Mouse (Mus musculus) bone marrow macrophage, adult 2 months (primary cell): ENCODE data around the gene Cpt1c.

Source experiments
- CTCF ChIP-seq: IDR thresholded peaks from 2 replicates; pipeline ENCODE4 v1.5.1; 2012; ENCODE audit warnings: low read depth, mild to moderate bottlenecking, low read length, moderate library complexity
- POLR2A ChIP-seq: IDR thresholded peaks from 2 replicates; pipeline ENCODE4 v1.6.1; 2012; ENCODE audit warnings: mild to moderate bottlenecking, low read depth, low read length, borderline replicate concordance

- TF ChIP-seq CTCF, result no peak; the same call in 1 of the 2 replicates
- no peak for TF ChIP-seq POLR2A
These were observed 22.7 kb downstream of the Cpt1c start for GRCm38 (mm10) chr7:44951960-44952359.
